Mouse (Mus musculus): ENCODE measurements around the gene Cyp2r1. TPM values are rescaled to one million over a fixed set of nuclear protein-coding genes. Genes with fewer than 3 reads are reported as not detected.
A peak's percentile ranks its signal among the peaks of the same experiment; 100 is the strongest.
"Not testable (repeated sequence)": the region's sequence is repeated elsewhere in the genome, so short reads cannot be mapped to it uniquely, and the experiment has no call there.

Gene Cyp2r1
- 1.5 and 1.9 TPM in 2 replicates for polyA plus RNA-seq (2014; fragmentation: Nextera tagmentation; extraction: Ambion mirVana)

GRCm38 (mm10) chr7:114562531-114563241, at the start of gene Cyp2r1:
Gene Cyp2r1 (minus strand): TSS chr7:114562972.
- no peaks in the 10 kb centered on the region for H3K36me3 ChIP-seq (ENCODE audit: control insufficient read depth, insufficient read depth, low read length)
- H3K4me3 ChIP-seq (ENCODE audit: control insufficient read depth in 1 of 2, insufficient read depth in 1 of 2, low read depth in 1 of 2, low read length in 2 of 2), result peak within 1 kb of the TSS; percentile 66 to 71
- no peaks in the 10 kb centered on the region for H3K27me3 ChIP-seq (ENCODE audit: control insufficient read depth, insufficient read depth, low read length)
- no peaks in the 10 kb centered on the region; the same call in 1 of the 2 replicates for H3K9me3 ChIP-seq (ENCODE audit: control insufficient read depth, low read length)
- H3K27ac ChIP-seq (replicated peaks in 1 of 2; ENCODE audit: control insufficient read depth in 1 of 2, insufficient read depth in 1 of 2, low read depth in 2 of 2, low read length in 2 of 2), result peak within 1 kb of the TSS; percentile 81 to 90
- under 1% methylated on average over 56 of the region's 56 CpGs for WGBS
- no peaks in the 10 kb centered on the region; a peak in 1 of 4 replicates for H3K4me1 ChIP-seq (ENCODE audit: control insufficient read depth in 2 of 2, insufficient read depth in 2 of 2, low read length in 2 of 2)
- peak within 1 kb of the TSS; percentile 95 for H3K4me2 ChIP-seq (ENCODE audit: low read length)
- ATAC-seq (ENCODE audit: insufficient number of reproducible peaks, insufficient read depth, low FRiP score, low read depth), result peak; percentile 99
- peak within 1 kb of the TSS; percentile 77 for H3K9ac ChIP-seq (ENCODE audit: low read length)

- H3K4me2 ChIP-seq (ENCODE audit: low read length); H3K27ac ChIP-seq (replicated peaks in 1 of 2; ENCODE audit: control insufficient read depth in 1 of 2, insufficient read depth in 1 of 2, low read depth in 2 of 2, low read length in 2 of 2): not testable (repeated sequence)
- 91% methylated on average over 8 of the region's 8 CpGs for WGBS
These were observed 31.6 kb upstream of the Cyp2r1 start for GRCm38 (mm10) chr7:114594391-114594790.

GRCm38 (mm10) chr7:114582441-114582840, 19.7 kb upstream of the Cyp2r1 start:
- Histone ChIP-seq H3K27me3 (ENCODE audit: control insufficient read depth, insufficient read depth, low read length) (no peaks in the 10 kb centered on the region), H3K4me3 (ENCODE audit: control insufficient read depth in 1 of 2, insufficient read depth in 1 of 2, low read depth in 1 of 2, low read length in 2 of 2) (no peak overlapping the region), H3K4me1 (ENCODE audit: control insufficient read depth in 2 of 2, insufficient read depth in 2 of 2, low read length in 2 of 2) (no peaks in the 10 kb centered on the region), H3K9me3 (ENCODE audit: control insufficient read depth, low read length) (no peaks in the 10 kb centered on the region), H3K27ac (replicated peaks in 1 of 2; ENCODE audit: control insufficient read depth in 1 of 2, insufficient read depth in 1 of 2, low read depth in 2 of 2, low read length in 2 of 2) (no peak overlapping the region), H3K36me3 (ENCODE audit: control insufficient read depth, insufficient read depth, low read length) (no peaks in the 10 kb centered on the region), H3K9ac (ENCODE audit: low read length) (no peak overlapping the region), H3K4me2 (ENCODE audit: low read length) (no peak overlapping the region)
- 40% methylated on average over 2 of the region's 2 CpGs for WGBS
- ATAC-seq (ENCODE audit: insufficient number of reproducible peaks, insufficient read depth, low FRiP score, low read depth), result no peak

More at GRCm38 (mm10) chr7:114594391-114594790, 31.6 kb upstream of the Cyp2r1 start:
- not testable (repeated sequence) for H3K9ac ChIP-seq (ENCODE audit: low read length); ATAC-seq (ENCODE audit: insufficient number of reproducible peaks, insufficient read depth, low FRiP score, low read depth); H3K27me3 ChIP-seq (ENCODE audit: control insufficient read depth, insufficient read depth, low read length); H3K36me3 ChIP-seq (ENCODE audit: control insufficient read depth, insufficient read depth, low read length); H3K9me3 ChIP-seq (ENCODE audit: control insufficient read depth, low read length); H3K4me1 ChIP-seq (ENCODE audit: control insufficient read depth in 2 of 2, insufficient read depth in 2 of 2, low read length in 2 of 2); H3K4me3 ChIP-seq (ENCODE audit: control insufficient read depth in 1 of 2, insufficient read depth in 1 of 2, low read depth in 1 of 2, low read length in 2 of 2)

GRCm38 (mm10) chr7:114581200-114581599, 18.4 kb upstream of the Cyp2r1 start:
- Histone ChIP-seq H3K4me2 (ENCODE audit: low read length) (no peak overlapping the region), H3K9me3 (ENCODE audit: control insufficient read depth, low read length) (no peaks in the 10 kb centered on the region), H3K4me3 (ENCODE audit: control insufficient read depth in 1 of 2, insufficient read depth in 1 of 2, low read depth in 1 of 2, low read length in 2 of 2) (no peak overlapping the region), H3K36me3 (ENCODE audit: control insufficient read depth, insufficient read depth, low read length) (no peaks in the 10 kb centered on the region), H3K27me3 (ENCODE audit: control insufficient read depth, insufficient read depth, low read length) (no peaks in the 10 kb centered on the region), H3K27ac (replicated peaks in 1 of 2; ENCODE audit: control insufficient read depth in 1 of 2, insufficient read depth in 1 of 2, low read depth in 2 of 2, low read length in 2 of 2) (no peak overlapping the region), H3K9ac (ENCODE audit: low read length) (no peak overlapping the region), H3K4me1 (ENCODE audit: control insufficient read depth in 2 of 2, insufficient read depth in 2 of 2, low read length in 2 of 2) (no peaks in the 10 kb centered on the region)
- no peak for ATAC-seq (ENCODE audit: insufficient number of reproducible peaks, insufficient read depth, low FRiP score, low read depth)
- 67% methylated on average over 5 of the region's 5 CpGs for WGBS

GRCm38 (mm10) chr7:114580426-114580825, 17.7 kb upstream of the Cyp2r1 start:
- Histone ChIP-seq H3K4me1 (ENCODE audit: control insufficient read depth in 2 of 2, insufficient read depth in 2 of 2, low read length in 2 of 2) (no peaks in the 10 kb centered on the region), H3K9ac (ENCODE audit: low read length) (no peak overlapping the region), H3K27me3 (ENCODE audit: control insufficient read depth, insufficient read depth, low read length) (no peaks in the 10 kb centered on the region), H3K4me2 (ENCODE audit: low read length) (no peak overlapping the region), H3K36me3 (ENCODE audit: control insufficient read depth, insufficient read depth, low read length) (no peaks in the 10 kb centered on the region), H3K9me3 (ENCODE audit: control insufficient read depth, low read length) (no peaks in the 10 kb centered on the region), H3K4me3 (ENCODE audit: control insufficient read depth in 1 of 2, insufficient read depth in 1 of 2, low read depth in 1 of 2, low read length in 2 of 2) (no peak overlapping the region), H3K27ac (replicated peaks in 1 of 2; ENCODE audit: control insufficient read depth in 1 of 2, insufficient read depth in 1 of 2, low read depth in 2 of 2, low read length in 2 of 2) (no peak overlapping the region)
- WGBS, result 10% methylated on average over 4 of the region's 4 CpGs
- ATAC-seq (ENCODE audit: insufficient number of reproducible peaks, insufficient read depth, low FRiP score, low read depth), result no peak

- no peaks in the 10 kb centered on the region for H3K36me3 ChIP-seq (ENCODE audit: control insufficient read depth, insufficient read depth, low read length)
- H3K9ac ChIP-seq (ENCODE audit: low read length), result no peak overlapping the region
- H3K27ac ChIP-seq (replicated peaks in 1 of 2; ENCODE audit: control insufficient read depth in 1 of 2, insufficient read depth in 1 of 2, low read depth in 2 of 2, low read length in 2 of 2), result no peak overlapping the region
- no peak for ATAC-seq (ENCODE audit: insufficient number of reproducible peaks, insufficient read depth, low FRiP score, low read depth)
- WGBS, result 100% methylated on average over 1 of the region's 1 CpGs
- no peak overlapping the region for H3K4me2 ChIP-seq (ENCODE audit: low read length)
- H3K4me1 ChIP-seq (ENCODE audit: control insufficient read depth in 2 of 2, insufficient read depth in 2 of 2, low read length in 2 of 2), result no peaks in the 10 kb centered on the region
- H3K9me3 ChIP-seq (ENCODE audit: control insufficient read depth, low read length), result no peaks in the 10 kb centered on the region
- H3K4me3 ChIP-seq (ENCODE audit: control insufficient read depth in 1 of 2, insufficient read depth in 1 of 2, low read depth in 1 of 2, low read length in 2 of 2), result no peak overlapping the region
- H3K27me3 ChIP-seq (ENCODE audit: control insufficient read depth, insufficient read depth, low read length), result no peaks in the 10 kb centered on the region
These were observed 14.9 kb upstream of the Cyp2r1 start for GRCm38 (mm10) chr7:114577665-114578064.

- no peak overlapping the region for H3K4me3 ChIP-seq (ENCODE audit: control insufficient read depth in 1 of 2, insufficient read depth in 1 of 2, low read depth in 1 of 2, low read length in 2 of 2)
- no peak for ATAC-seq (ENCODE audit: insufficient number of reproducible peaks, insufficient read depth, low FRiP score, low read depth)
- no peak overlapping the region for H3K27ac ChIP-seq (replicated peaks in 1 of 2; ENCODE audit: control insufficient read depth in 1 of 2, insufficient read depth in 1 of 2, low read depth in 2 of 2, low read length in 2 of 2)
- H3K36me3 ChIP-seq (ENCODE audit: control insufficient read depth, insufficient read depth, low read length), result no peaks in the 10 kb centered on the region
- 63% methylated on average over 3 of the region's 3 CpGs for WGBS
- no peak overlapping the region for H3K9ac ChIP-seq (ENCODE audit: low read length)
- H3K27me3 ChIP-seq (ENCODE audit: control insufficient read depth, insufficient read depth, low read length), result no peaks in the 10 kb centered on the region
- no peaks in the 10 kb centered on the region for H3K4me1 ChIP-seq (ENCODE audit: control insufficient read depth in 2 of 2, insufficient read depth in 2 of 2, low read length in 2 of 2)
- H3K9me3 ChIP-seq (ENCODE audit: control insufficient read depth, low read length), result no peaks in the 10 kb centered on the region
- no peak overlapping the region for H3K4me2 ChIP-seq (ENCODE audit: low read length)
These were observed 14.2 kb upstream of the Cyp2r1 start for GRCm38 (mm10) chr7:114576931-114577330.

- H3K4me3 ChIP-seq (ENCODE audit: control insufficient read depth in 1 of 2, insufficient read depth in 1 of 2, low read depth in 1 of 2, low read length in 2 of 2); H3K4me1 ChIP-seq (ENCODE audit: control insufficient read depth in 2 of 2, insufficient read depth in 2 of 2, low read length in 2 of 2); H3K27me3 ChIP-seq (ENCODE audit: control insufficient read depth, insufficient read depth, low read length); H3K4me2 ChIP-seq (ENCODE audit: low read length); H3K9me3 ChIP-seq (ENCODE audit: control insufficient read depth, low read length); H3K9ac ChIP-seq (ENCODE audit: low read length); H3K27ac ChIP-seq (replicated peaks in 1 of 2; ENCODE audit: control insufficient read depth in 1 of 2, insufficient read depth in 1 of 2, low read depth in 2 of 2, low read length in 2 of 2); ATAC-seq (ENCODE audit: insufficient number of reproducible peaks, insufficient read depth, low FRiP score, low read depth); H3K36me3 ChIP-seq (ENCODE audit: control insufficient read depth, insufficient read depth, low read length): not testable (repeated sequence)
- 86% methylated on average over 4 of the region's 4 CpGs for WGBS
These were observed 11.1 kb upstream of the Cyp2r1 start for GRCm38 (mm10) chr7:114573866-114574265.
